Mouse (Mus musculus) bone marrow, adult 2 months (tissue): ENCODE measurements at regions not wholly inside any gene's neighbourhood (a gene's known extent, or its start where the extent isn't known, plus 50 kb on each side); places are given as distances from the start of the nearest gene placed in this dataset.

Source experiments
- H3K27ac ChIP-seq: fragments of 200-500 bp; 2 replicates; pipeline ENCODE4 v1.5.1; 2012; ENCODE audit warnings: low read depth, mild to moderate bottlenecking, control low read depth, inconsistent platforms, low read length; ENCODE audit not compliant: control insufficient read depth, poor library complexity, insufficient read depth
- H3K4me1 ChIP-seq: fragments of 200-500 bp; 2 replicates; pipeline ENCODE4 v1.6.1; 2011; ENCODE audit warnings: low read length; ENCODE audit not compliant: control insufficient read depth, insufficient read depth
- H3K4me3 ChIP-seq: fragments of 200-500 bp; replicated peaks from 2 replicates; pipeline ENCODE3; 2011; ENCODE audit warnings: mild to moderate bottlenecking, low read depth, low read length, control low read depth; ENCODE audit not compliant: control insufficient read depth
- CTCF ChIP-seq: fragments of 200-500 bp; IDR thresholded peaks from 2 replicates; pipeline ENCODE4 v1.5.1; 2011; ENCODE audit warnings: low read length, control low read depth; ENCODE audit not compliant: control insufficient read depth, insufficient read depth
- POLR2A ChIP-seq: fragments of 200-500 bp; IDR thresholded peaks from 2 replicates; pipeline ENCODE4 v1.6.1; 2011; ENCODE audit warnings: low read depth, mild to moderate bottlenecking, control low read depth, low read length, borderline replicate concordance; ENCODE audit not compliant: control insufficient read depth
- WGBS: fragments of 180-500 bp; shearing (Covaris S2); methylation state at CpG from one replicate; pipeline ENCODE4 v1.1.7; 2018; 5-methylcytosine and 5-hydroxymethylcytosine counted together

GRCm38 (mm10) chr12:9165367-9165940 is 135.7 kb downstream of the Ttc32 start:
- Histone ChIP-seq H3K4me1 (no peaks in the 10 kb centered on the region), H3K4me3 (no peak overlapping the region), H3K27ac (no peak overlapping the region)
- TF ChIP-seq POLR2A, result no peak
- TF ChIP-seq CTCF, result no peak
- WGBS, result 71% methylated on average over 4 of the region's 4 CpGs

GRCm38 (mm10) chr12:9166218-9166908 is 136.6 kb downstream of the Ttc32 start:
- Histone ChIP-seq H3K4me1 (peaks cover 1% of the 10 kb centered on the region), H3K4me3 (no peak overlapping the region), H3K27ac (no peak overlapping the region)
- WGBS, result 54% methylated on average over 10 of the region's 10 CpGs
- TF ChIP-seq POLR2A (no peak), CTCF (peak; percentile 66)

DNA sequence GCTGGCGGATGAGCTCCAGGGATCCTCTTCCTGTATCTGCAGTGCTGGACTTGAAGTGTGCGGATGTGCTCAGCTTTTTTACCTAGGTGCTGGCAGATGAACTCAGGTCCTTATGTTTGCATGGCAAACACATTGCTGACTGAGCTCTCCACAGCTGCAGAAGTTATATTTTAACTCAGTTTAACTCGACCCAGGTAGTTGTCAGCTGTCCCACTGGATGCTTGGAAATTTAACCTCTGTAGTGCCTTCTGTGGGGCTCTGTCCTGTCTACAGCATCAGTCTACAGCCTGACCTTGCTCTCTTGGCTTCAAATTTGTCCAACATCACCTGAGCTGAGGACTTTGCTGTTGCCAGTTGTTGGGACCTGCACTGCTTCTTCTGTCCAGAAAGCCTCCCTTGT is 139.2 kb downstream of the Ttc32 start:
- WGBS, result 70% methylated on average over 3 of the region's 3 CpGs
- H3K4me3 ChIP-seq, result no peak overlapping the region
- peaks cover 2% of the 10 kb centered on the region for H3K4me1 ChIP-seq
- TF ChIP-seq POLR2A (no peak), CTCF (no peak)
- H3K27ac ChIP-seq, result no peak overlapping the region

DNA sequence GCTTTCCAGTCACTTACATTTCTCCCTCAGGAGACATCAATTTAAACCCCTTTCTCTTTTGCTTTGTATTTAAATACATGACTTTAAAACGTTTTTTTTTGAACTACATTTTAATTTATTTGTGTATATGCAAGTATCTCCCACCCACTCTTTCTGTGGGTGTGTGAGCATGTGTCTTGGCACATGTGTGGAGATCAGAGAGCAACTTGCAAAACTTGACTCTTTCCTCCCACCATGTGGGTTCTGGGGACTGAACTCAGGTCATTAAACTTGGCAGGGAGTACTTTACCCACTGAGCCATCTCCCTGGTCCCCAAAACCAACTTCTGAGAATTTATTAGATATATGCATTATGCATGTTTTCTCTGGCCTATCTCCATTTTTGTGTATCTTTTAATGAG is 143.9 kb downstream of the Ttc32 start:
- Histone ChIP-seq H3K4me3 (no peak overlapping the region), H3K4me1 (peaks cover 2% of the 10 kb centered on the region), H3K27ac (no peak overlapping the region)
- WGBS, result 10% methylated on average over 1 of the region's 1 CpGs
- TF ChIP-seq CTCF (no peak), POLR2A (no peak)

- no peak overlapping the region for H3K27ac ChIP-seq
- WGBS, result 76% methylated on average over 9 of the region's 9 CpGs
- peaks cover 2% of the 10 kb centered on the region for H3K4me1 ChIP-seq
- H3K4me3 ChIP-seq, result no peak overlapping the region
- no peak for TF ChIP-seq CTCF
- no peak for TF ChIP-seq POLR2A
Measured at GRCm38 (mm10) chr12:9174327-9174726, 144.5 kb downstream of the Ttc32 start.

GRCm38 (mm10) chr12:9176198-9176597 is 146.4 kb downstream of the Ttc32 start:
- TF ChIP-seq POLR2A (no peak), CTCF (no peak)
- peaks cover 2% of the 10 kb centered on the region for H3K4me1 ChIP-seq
- 53% methylated on average over 2 of the region's 2 CpGs for WGBS
- no peak overlapping the region for H3K4me3 ChIP-seq
- H3K27ac ChIP-seq, result no peak overlapping the region

GRCm38 (mm10) chr12:9178626-9179025 is 148.8 kb downstream of the Ttc32 start:
- H3K4me3 ChIP-seq, result no peak overlapping the region
- H3K4me1 ChIP-seq, result no peaks in the 10 kb centered on the region
- TF ChIP-seq POLR2A (no peak), CTCF (no peak)
- 62% methylated on average over 4 of the region's 4 CpGs for WGBS
- H3K27ac ChIP-seq, result no peak overlapping the region

DNA sequence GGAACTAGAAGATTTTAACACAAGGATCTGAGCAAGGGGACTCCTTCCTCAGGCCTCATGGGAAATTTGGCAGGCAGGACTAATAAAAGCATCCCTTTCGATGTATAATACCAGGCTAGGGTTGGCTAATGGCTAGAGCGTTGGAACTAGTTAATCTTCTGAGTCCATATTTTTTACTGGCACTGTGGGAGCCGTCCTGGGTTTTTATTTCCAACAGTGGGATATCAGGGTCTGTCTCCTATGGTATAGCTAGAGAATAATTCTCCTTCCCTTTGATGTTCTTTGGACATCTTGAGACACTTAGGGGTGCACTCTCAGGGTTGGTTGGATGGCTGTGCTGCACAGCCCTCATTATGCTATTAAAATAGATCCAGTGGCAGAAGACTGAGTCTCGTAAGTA is 150.9 kb downstream of the Ttc32 start:
- H3K4me1 ChIP-seq, result no peaks in the 10 kb centered on the region
- no peak for TF ChIP-seq CTCF
- TF ChIP-seq POLR2A, result no peak
- WGBS, result 71% methylated on average over 4 of the region's 4 CpGs

DNA sequence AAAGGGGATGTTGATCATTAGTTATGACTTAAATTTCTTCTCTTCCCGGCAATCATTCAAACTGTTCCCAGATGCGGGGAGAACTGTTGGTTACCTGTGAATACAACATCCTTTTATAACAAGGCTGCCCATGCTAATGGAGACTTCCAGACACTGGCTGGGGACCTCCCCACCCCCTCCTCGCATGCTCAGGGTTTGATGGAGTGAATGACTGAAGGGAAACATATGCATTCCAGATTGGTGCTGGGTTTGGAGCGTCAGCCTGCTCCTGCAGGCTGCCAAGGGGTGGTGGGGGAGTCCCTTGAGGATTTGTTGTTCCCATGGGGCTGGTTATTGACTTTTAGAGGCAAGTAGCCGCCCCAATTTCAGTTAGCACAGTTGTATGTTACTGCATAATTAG is 161.9 kb downstream of the Ttc32 start:
- Histone ChIP-seq H3K27ac (no peak overlapping the region), H3K4me3 (no peak overlapping the region), H3K4me1 (no peaks in the 10 kb centered on the region)
- TF ChIP-seq CTCF (no peak), POLR2A (no peak)
- 80% methylated on average over 5 of the region's 5 CpGs for WGBS

More for the DNA sequence above, 150.9 kb downstream of the Ttc32 start:
- no peak overlapping the region for H3K4me3 ChIP-seq
- H3K27ac ChIP-seq, result no peak overlapping the region
